Mouse (Mus musculus) gastrocnemius, postnatal 14 days (tissue): ENCODE measurements around the gene Arl9. TPM values are rescaled to one million over a fixed set of nuclear protein-coding genes. Genes with fewer than 3 reads are reported as not detected.
"Not testable (repeated sequence)": the region's sequence is repeated elsewhere in the genome, so short reads cannot be mapped to it uniquely, and the experiment has no call there.

Source experiments
- DNase-seq: peaks from one replicate; pipeline ENCODE4 v3.0.0; 2021; ENCODE audit warnings: mixed read lengths
- intact Hi-C: fragments of 180-260 bp; cut with DNase I; formaldehyde crosslinking; loops from one replicate; pipeline ENCODE4 v1.15.1; 2025; ENCODE audit warnings: low total_unique reads
- long read RNA-seq, 2 experiments: library from polyadenylated mRNA; stranded (forward); transcript quantifications; one replicate each; pipeline ENCODE4 v2.0.0; 2021
- total RNA-seq, 2 experiments: library from RNA; stranded (reverse); gene quantifications; 2 replicates each; pipeline ENCODE4 v1.2.3; 2021

The Arl9 gene
- not detected for total RNA-seq
- long read RNA-seq, experiment 1, result 0 reads
- long read RNA-seq, experiment 2, result 0 reads

GRCm38 (mm10) chr5:77004051-77004821 lies at the start of gene Arl9:
TSS of gene Arl9 (plus strand) at chr5:77004055.
- no peak for DNase-seq
- intact Hi-C loops, result loop anchor here (10.0 kb wide), 2 partner anchors 161 to 211 kb away; partner anchors contain the start of gene Spink2

GRCm38 (mm10) chr5:76954271-76954900 lies 49.5 kb upstream of the Arl9 start:
- no peak for DNase-seq
- intact Hi-C loops, result no loop called here

- DNase-seq, result no peak
- intact Hi-C loops, result no loop called here
Observed at GRCm38 (mm10) chr5:76955474-76955873, 48.4 kb upstream of the Arl9 start.

- intact Hi-C loops, result no loop called here
- DNase-seq, result no peak
Observed at GRCm38 (mm10) chr5:76957954-76958353, 45.9 kb upstream of the Arl9 start.

GRCm38 (mm10) chr5:76959587-76959986 lies 44.3 kb upstream of the Arl9 start:
- no peak for DNase-seq
- intact Hi-C loops, result no loop called here

- DNase-seq, result no peak
- intact Hi-C loops, result no loop called here
Observed at GRCm38 (mm10) chr5:76962545-76962944, 41.3 kb upstream of the Arl9 start.

- DNase-seq, result no peak
- intact Hi-C loops, result no loop called here
Observed at GRCm38 (mm10) chr5:76964651-76965050, 39.2 kb upstream of the Arl9 start.

GRCm38 (mm10) chr5:76969250-76969649 lies 34.6 kb upstream of the Arl9 start:
- intact Hi-C loops, result no loop called here
- DNase-seq, result no peak

- intact Hi-C loops, DNase-seq: not testable (repeated sequence)
Observed at GRCm38 (mm10) chr5:76971115-76971514, 32.7 kb upstream of the Arl9 start.

- DNase-seq, result no peak
- intact Hi-C loops, result no loop called here
Observed at GRCm38 (mm10) chr5:76973488-76973887, 30.4 kb upstream of the Arl9 start.

- DNase-seq, result no peak
- intact Hi-C loops, result no loop called here
Observed at GRCm38 (mm10) chr5:76974207-76974553, 29.7 kb upstream of the Arl9 start.

GRCm38 (mm10) chr5:76974554-76975285 lies 29.1 kb upstream of the Arl9 start, which contains the start of gene Srp72:
TSS of gene Srp72 (plus strand) at chr5:76974683.
- peak; percentile 88 for DNase-seq
- intact Hi-C loops, result no loop called here

GRCm38 (mm10) chr5:76975736-76976135 lies 28.1 kb upstream of the Arl9 start:
- no peak for DNase-seq
- intact Hi-C loops, result no loop called here

GRCm38 (mm10) chr5:76984015-76984414 lies 19.8 kb upstream of the Arl9 start:
- intact Hi-C loops, result no loop called here
- no peak for DNase-seq

GRCm38 (mm10) chr5:76990789-76991188 lies 13.1 kb upstream of the Arl9 start:
- intact Hi-C loops, result no loop called here
- no peak for DNase-seq

- intact Hi-C loops, result no loop called here
- DNase-seq, result no peak
Observed at GRCm38 (mm10) chr5:76993174-76993814, 10.6 kb upstream of the Arl9 start.

- DNase-seq, result no peak
- intact Hi-C loops, result no loop called here
Observed at GRCm38 (mm10) chr5:76998416-76998815, 5.4 kb upstream of the Arl9 start.

GRCm38 (mm10) chr5:77001192-77001591 lies 2.7 kb upstream of the Arl9 start:
- intact Hi-C loops, result loop anchor here (10.0 kb wide), 2 partner anchors 164 to 214 kb away; partner anchors contain the start of gene Spink2
- DNase-seq, result no peak

GRCm38 (mm10) chr5:77010352-77010751 lies 6.5 kb downstream of the Arl9 start:
- intact Hi-C loops, result no loop called here
- DNase-seq, result no peak

- intact Hi-C loops, result no loop called here
- DNase-seq, result no peak
Observed at GRCm38 (mm10) chr5:77011082-77011481, 7.2 kb downstream of the Arl9 start.
